Mouse (Mus musculus): ENCODE results near the gene Itga9. TPM values are rescaled to one million over a fixed set of nuclear protein-coding genes. Genes with fewer than 3 reads are reported as not detected.

Itga9 gene
- polyA plus RNA-seq, 1 experiment: 0.14 TPM

- H3K27me3 ChIP-seq (ENCODE audit: control insufficient read depth, insufficient read depth, insufficient read length): peaks cover 13% of the 10 kb centered on the region
- H3K79me2 ChIP-seq (ENCODE audit: control insufficient read depth, insufficient read depth): no peaks in the 10 kb centered on the region
- no peak for TF ChIP-seq CEBPB (IDR thresholded peaks at IDR 0.05; ENCODE audit: insufficient read depth, poor library complexity, severe bottlenecking)
- no peak for TF ChIP-seq POLR2AphosphoS2 (IDR thresholded peaks at IDR 0.05; ENCODE audit: insufficient read length, low read depth)
- TF ChIP-seq SRF (IDR thresholded peaks at IDR 0.05; ENCODE audit: control insufficient read depth, insufficient read length, low read depth): no peak
- TF ChIP-seq TCF12 (IDR thresholded peaks at IDR 0.05; ENCODE audit: insufficient read depth, poor library complexity, severe bottlenecking): no peak
- no peak for TF ChIP-seq USF1 (IDR thresholded peaks at IDR 0.05; ENCODE audit: low read depth)
- TF ChIP-seq MAX (IDR thresholded peaks at IDR 0.05; ENCODE audit: low read depth): no peak
- TF ChIP-seq MYOD1 (IDR thresholded peaks at IDR 0.05; ENCODE audit: control insufficient read depth in 1 of 3, insufficient read length in 2 of 3, low read depth in 2 of 3): no peak
- no peak for TF ChIP-seq POLR2A (IDR thresholded peaks at IDR 0.05; ENCODE audit: insufficient read length, low read depth)
- TF ChIP-seq E2F4 (IDR thresholded peaks at IDR 0.05; ENCODE audit: insufficient read depth): no peak
- no peak for TF ChIP-seq REST (IDR thresholded peaks at IDR 0.05; ENCODE audit: insufficient read depth, insufficient read length)
- no peak for TF ChIP-seq TCF3 (IDR thresholded peaks at IDR 0.05; ENCODE audit: insufficient read length, low read depth)
- TF ChIP-seq MYOG (IDR thresholded peaks at IDR 0.05; ENCODE audit: control insufficient read depth in 1 of 3, insufficient read depth in 1 of 3, insufficient read length in 2 of 3, low read depth in 2 of 3): no peak
- no peaks in the 10 kb centered on the region for H3K36me3 ChIP-seq (ENCODE audit: control insufficient read depth, insufficient read depth)
- no peak overlapping the region for H3ac ChIP-seq (ENCODE audit: control insufficient read depth, insufficient read length)
- H3K4me2 ChIP-seq (ENCODE audit: low read depth): no peak overlapping the region
- no peak overlapping the region for H3K4me3 ChIP-seq
These were observed 79.9 kb downstream of the Itga9 start for GRCm38 (mm10) chr9:118686166-118686961.

GRCm38 (mm10) chr9:118688248-118688647, 81.8 kb downstream of the Itga9 start:
- no peak overlapping the region for H3K4me2 ChIP-seq (ENCODE audit: low read depth)
- no peaks in the 10 kb centered on the region for H3K79me2 ChIP-seq (ENCODE audit: control insufficient read depth, insufficient read depth)
- H3ac ChIP-seq (ENCODE audit: control insufficient read depth, insufficient read length): no peak overlapping the region
- H3K4me3 ChIP-seq: no peak overlapping the region
- H3K27me3 ChIP-seq (ENCODE audit: control insufficient read depth, insufficient read depth, insufficient read length): peaks cover 15% of the 10 kb centered on the region
- no peaks in the 10 kb centered on the region for H3K36me3 ChIP-seq (ENCODE audit: control insufficient read depth, insufficient read depth)
- TF ChIP-seq MYOD1 (IDR thresholded peaks at IDR 0.05; ENCODE audit: control insufficient read depth in 1 of 3, insufficient read length in 2 of 3, low read depth in 2 of 3) (no peak), TCF3 (IDR thresholded peaks at IDR 0.05; ENCODE audit: insufficient read length, low read depth) (no peak), SRF (IDR thresholded peaks at IDR 0.05; ENCODE audit: control insufficient read depth, insufficient read length, low read depth) (no peak), CEBPB (IDR thresholded peaks at IDR 0.05; ENCODE audit: insufficient read depth, poor library complexity, severe bottlenecking) (no peak), TCF12 (IDR thresholded peaks at IDR 0.05; ENCODE audit: insufficient read depth, poor library complexity, severe bottlenecking) (no peak), USF1 (IDR thresholded peaks at IDR 0.05; ENCODE audit: low read depth) (no peak), REST (IDR thresholded peaks at IDR 0.05; ENCODE audit: insufficient read depth, insufficient read length) (no peak), POLR2A (IDR thresholded peaks at IDR 0.05; ENCODE audit: insufficient read length, low read depth) (no peak), MAX (IDR thresholded peaks at IDR 0.05; ENCODE audit: low read depth) (no peak), POLR2AphosphoS2 (IDR thresholded peaks at IDR 0.05; ENCODE audit: insufficient read length, low read depth) (no peak), MYOG (IDR thresholded peaks at IDR 0.05; ENCODE audit: control insufficient read depth in 1 of 3, insufficient read depth in 1 of 3, insufficient read length in 2 of 3, low read depth in 2 of 3) (no peak), E2F4 (IDR thresholded peaks at IDR 0.05; ENCODE audit: insufficient read depth) (no peak)

- Histone ChIP-seq H3K4me2 (ENCODE audit: low read depth) (no peak overlapping the region), H3K27me3 (ENCODE audit: control insufficient read depth, insufficient read depth, insufficient read length) (peaks cover 15% of the 10 kb centered on the region), H3K79me2 (ENCODE audit: control insufficient read depth, insufficient read depth) (no peaks in the 10 kb centered on the region), H3K36me3 (ENCODE audit: control insufficient read depth, insufficient read depth) (no peaks in the 10 kb centered on the region), H3K4me3 (no peak overlapping the region), H3ac (ENCODE audit: control insufficient read depth, insufficient read length) (no peak overlapping the region)
- TF ChIP-seq MAX (IDR thresholded peaks at IDR 0.05; ENCODE audit: low read depth) (no peak), USF1 (IDR thresholded peaks at IDR 0.05; ENCODE audit: low read depth) (no peak), REST (IDR thresholded peaks at IDR 0.05; ENCODE audit: insufficient read depth, insufficient read length) (no peak), MYOG (IDR thresholded peaks at IDR 0.05; ENCODE audit: control insufficient read depth in 1 of 3, insufficient read depth in 1 of 3, insufficient read length in 2 of 3, low read depth in 2 of 3) (no peak), POLR2A (IDR thresholded peaks at IDR 0.05; ENCODE audit: insufficient read length, low read depth) (no peak)
These were observed 82.5 kb downstream of the Itga9 start for GRCm38 (mm10) chr9:118688921-118689451.

GRCm38 (mm10) chr9:118693256-118693655, 86.8 kb downstream of the Itga9 start:
- Histone ChIP-seq H3K4me3 (no peak overlapping the region), H3K4me2 (ENCODE audit: low read depth) (no peak overlapping the region), H3K27me3 (ENCODE audit: control insufficient read depth, insufficient read depth, insufficient read length) (peaks cover 15% of the 10 kb centered on the region), H3ac (ENCODE audit: control insufficient read depth, insufficient read length) (no peak overlapping the region), H3K79me2 (ENCODE audit: control insufficient read depth, insufficient read depth) (no peaks in the 10 kb centered on the region), H3K36me3 (ENCODE audit: control insufficient read depth, insufficient read depth) (no peaks in the 10 kb centered on the region)
- TF ChIP-seq USF1 (IDR thresholded peaks at IDR 0.05; ENCODE audit: low read depth): no peak
- no peak for TF ChIP-seq E2F4 (IDR thresholded peaks at IDR 0.05; ENCODE audit: insufficient read depth)
- TF ChIP-seq MYOG (IDR thresholded peaks at IDR 0.05; ENCODE audit: control insufficient read depth in 1 of 3, insufficient read depth in 1 of 3, insufficient read length in 2 of 3, low read depth in 2 of 3): no peak
- no peak for TF ChIP-seq POLR2A (IDR thresholded peaks at IDR 0.05; ENCODE audit: insufficient read length, low read depth)
- no peak for TF ChIP-seq TCF12 (IDR thresholded peaks at IDR 0.05; ENCODE audit: insufficient read depth, poor library complexity, severe bottlenecking)
- TF ChIP-seq MYOD1 (IDR thresholded peaks at IDR 0.05; ENCODE audit: control insufficient read depth in 1 of 3, insufficient read length in 2 of 3, low read depth in 2 of 3): no peak
- no peak for TF ChIP-seq REST (IDR thresholded peaks at IDR 0.05; ENCODE audit: insufficient read depth, insufficient read length)
- TF ChIP-seq SRF (IDR thresholded peaks at IDR 0.05; ENCODE audit: control insufficient read depth, insufficient read length, low read depth): no peak
- no peak for TF ChIP-seq CEBPB (IDR thresholded peaks at IDR 0.05; ENCODE audit: insufficient read depth, poor library complexity, severe bottlenecking)
- no peak for TF ChIP-seq MAX (IDR thresholded peaks at IDR 0.05; ENCODE audit: low read depth)
- TF ChIP-seq TCF3 (IDR thresholded peaks at IDR 0.05; ENCODE audit: insufficient read length, low read depth): no peak
- no peak for TF ChIP-seq POLR2AphosphoS2 (IDR thresholded peaks at IDR 0.05; ENCODE audit: insufficient read length, low read depth)

Measured in myocyte (in vitro differentiated cells).